In the genomic region with DNA sequence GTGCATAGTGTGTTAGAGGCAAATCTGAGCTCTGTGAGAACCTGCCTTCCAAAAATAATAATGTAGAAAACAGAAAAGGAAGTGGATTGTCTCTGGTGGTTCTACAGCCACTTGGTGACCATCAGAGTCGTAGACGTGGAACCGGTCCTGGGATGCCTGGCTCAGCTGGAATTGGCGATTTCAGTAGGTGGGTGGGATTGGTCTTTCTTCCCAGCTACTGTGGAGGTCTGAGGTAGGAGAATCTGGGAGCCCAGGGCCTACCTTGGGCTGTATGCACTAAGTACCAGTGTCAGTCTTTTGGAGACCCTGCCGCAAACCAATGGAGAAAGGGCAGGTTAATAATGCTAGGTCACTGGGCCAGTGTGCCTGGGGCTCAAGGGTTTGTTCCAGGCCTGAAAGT, we compare ENCODE assay signal across 12 mouse cellular contexts. TPM values are rescaled to one million over a fixed set of nuclear protein-coding genes. Genes with fewer than 3 reads are reported as not detected.
DNase-seq lines count a peak whose midpoint lies in the region; ATAC-seq and TF ChIP-seq lines count a peak whose summit lies in the region.
"Had no signal": no experiment of that assay in that cellular context is flagged by ENCODE, and none has a peak within 500 bp of the region (broad histone marks: within the 10 kb centered on the region; RNA-seq: fewer than 3 reads in every experiment).

No protein-coding gene starts in this region.

- peak; percentile 90 for DNase-seq in heart, adult 11 months
- no peak for DNase-seq in heart, postnatal 4 days
- DNase-seq in testis, postnatal 14 days (ENCODE audit: low spot score) = no peak
- DNase-seq in thymus, adult 2 months = no peak
- no peak for DNase-seq in layer of hippocampus, adult 8-10 months (ENCODE audit: low spot score in 2 of 2)
- no peak for DNase-seq in liver, postnatal 0 days
- DNase-seq: liver had no signal

- no peak for ATAC-seq in limb, embryonic 13.5 days (ENCODE audit: low FRiP score, low read depth)
- ATAC-seq in liver, postnatal 0 days = no peak

- H3K4me2 ChIP-seq in limb, embryonic 13.5 days (replicated peaks) = peak overlapping the region; percentile 90
- H3K4me2 ChIP-seq in liver, postnatal 0 days (ENCODE audit: low read depth, low read length) = no peak overlapping the region

- H3K9ac ChIP-seq in limb, embryonic 13.5 days = no peak overlapping the region
- H3K9ac ChIP-seq in liver, postnatal 0 days (replicated peaks) = no peak overlapping the region

- H3K27me3 ChIP-seq in testis, adult 2 months (ENCODE audit: control insufficient read depth, insufficient read depth, low read length) = no peaks in the 10 kb centered on the region
- H3K27me3 ChIP-seq in limb, embryonic 13.5 days = peaks cover 27% of the 10 kb centered on the region
- H3K27me3 ChIP-seq in thymus, adult 2 months (ENCODE audit: control insufficient read depth, insufficient read depth, low read length) = peaks cover 9% of the 10 kb centered on the region; the same call in 1 of the 2 replicates
- H3K27me3 ChIP-seq in liver, postnatal 0 days (ENCODE audit: insufficient read depth, low read length) = peaks cover 51% of the 10 kb centered on the region

- no peak for TF ChIP-seq POLR2A in testis, adult 2 months (IDR thresholded peaks at IDR 0.05; ENCODE audit: control insufficient read depth, low read depth, low read length)
- no peak for TF ChIP-seq POLR2A in thymus, adult 2 months (IDR thresholded peaks at IDR 0.05; ENCODE audit: control insufficient read depth, extremely low read depth, insufficient read depth, low read length, poor library complexity)

- H3K4me3 ChIP-seq in testis, adult 2 months (ENCODE audit: control insufficient read depth, low read depth, low read length) = peak overlapping the region; percentile 90; the same call in 1 of the 2 replicates
- H3K4me3 ChIP-seq in limb, embryonic 13.5 days = peak overlapping the region; percentile 60
- no peak overlapping the region for H3K4me3 ChIP-seq in thymus, adult 2 months (ENCODE audit: control insufficient read depth, insufficient read depth, low read length)
- no peak overlapping the region for H3K4me3 ChIP-seq in liver, postnatal 0 days (ENCODE audit: low read depth, low read length)
- H3K4me3 ChIP-seq: megakaryocyte, embryonic 14.5 days had no signal

- no peaks in the 10 kb centered on the region for H3K9me3 ChIP-seq in limb, embryonic 13.5 days
- no peaks in the 10 kb centered on the region for H3K9me3 ChIP-seq in liver, postnatal 0 days (ENCODE audit: low read length)
- H3K9me3 ChIP-seq: megakaryocyte, embryonic 14.5 days had no signal

- H3K4me1 ChIP-seq in testis, adult 2 months (ENCODE audit: control insufficient read depth, insufficient read depth, low read length) = peaks cover 22% of the 10 kb centered on the region
- H3K4me1 ChIP-seq in limb, embryonic 13.5 days = peaks cover 29% of the 10 kb centered on the region
- peaks cover 20% of the 10 kb centered on the region for H3K4me1 ChIP-seq in thymus, adult 2 months (replicated peaks; ENCODE audit: control insufficient read depth, insufficient read depth, low read length)
- H3K4me1 ChIP-seq in liver, postnatal 0 days (ENCODE audit: insufficient read depth) = peaks cover 16% of the 10 kb centered on the region

- WGBS in limb, embryonic 13.5 days = 82% methylated on average over 5 of the region's 5 CpGs
- WGBS in thymus, adult 2 months = 96% methylated on average over 5 of the region's 5 CpGs
- WGBS in liver, postnatal 0 days (ENCODE audit: insufficient replicate concordance) = 83% methylated on average over 5 of the region's 5 CpGs

- no peak overlapping the region for H3K27ac ChIP-seq in testis, adult 2 months (ENCODE audit: control insufficient read depth, insufficient read depth, low read depth, low read length)
- H3K27ac ChIP-seq in limb, embryonic 13.5 days = no peak overlapping the region
- no peak overlapping the region for H3K27ac ChIP-seq in thymus, adult 2 months (ENCODE audit: control insufficient read depth, insufficient read depth, low read length)
- no peak overlapping the region for H3K27ac ChIP-seq in liver, postnatal 0 days (ENCODE audit: low read depth)

- no peaks in the 10 kb centered on the region for H3K36me3 ChIP-seq in testis, adult 2 months (ENCODE audit: control insufficient read depth, insufficient read depth, low read length)
- H3K36me3 ChIP-seq in limb, embryonic 13.5 days = peaks cover 30% of the 10 kb centered on the region
- peaks cover 25% of the 10 kb centered on the region for H3K36me3 ChIP-seq in thymus, adult 2 months (ENCODE audit: control insufficient read depth, insufficient read depth, low read length)
- peaks cover 10% of the 10 kb centered on the region; the same call in 1 of the 2 replicates for H3K36me3 ChIP-seq in liver, postnatal 0 days (replicated peaks; ENCODE audit: insufficient read depth, low read length)

- TF ChIP-seq CTCF in testis, adult 2 months (IDR thresholded peaks at IDR 0.05; ENCODE audit: control insufficient read depth, insufficient read depth, insufficient replicate concordance, low read depth, low read length) = no peak
- TF ChIP-seq CTCF in thymus, adult 2 months (IDR thresholded peaks at IDR 0.05; ENCODE audit: borderline replicate concordance, control insufficient read depth, extremely low read depth, insufficient read depth, low read length, poor library complexity) = no peak
- no peak for TF ChIP-seq CTCF in liver, postnatal 0 days (IDR thresholded peaks at IDR 0.05; ENCODE audit: low read depth)

- no peak for TF ChIP-seq EP300 in liver, postnatal 0 days (IDR thresholded peaks at IDR 0.05; ENCODE audit: low read depth)

RNA-seq across cellular contexts. Expression of a gene that starts 2.0 kb away (rescaled TPM):
- total RNA-seq in heart, postnatal 4 days (2021) = 1 to 10 TPM; 1.4 to 1.5 TPM
- polyA plus RNA-seq in testis, adult 2 months (2012; rRNA removed) = 35.6 and 42.9 TPM in 2 replicates
- 5.2 and 6.3 TPM in 2 replicates for polyA plus RNA-seq in limb, embryonic 13.5 days (2015; fragmentation: Nextera tagmentation; extraction: Ambion mirVana)
- 3.6 and 5.0 TPM in 2 replicates for polyA plus RNA-seq in thymus, adult 2 months (2012; rRNA removed)
- 10 to 100 TPM; 42.4 to 49.6 (median 45.8) TPM for total RNA-seq in layer of hippocampus, adult 8-10 months (2022)
- polyA plus RNA-seq in liver, postnatal 0 days (2015; fragmentation: Nextera tagmentation; extraction: Ambion mirVana) = 0.39 and 0.55 TPM in 2 replicates

RNA-seq across cellular contexts. Expression of a gene that starts 5.8 kb away (rescaled TPM):
- total RNA-seq in heart, postnatal 4 days (2021) = under 1 TPM in 1 of 2 experiments, not detected in 1; 0.23 TPM
- 0.08 and 0.10 TPM in 2 replicates for polyA plus RNA-seq in testis, adult 2 months (2012; rRNA removed)
- not detected in 2 replicates for polyA plus RNA-seq in limb, embryonic 13.5 days (2015; fragmentation: Nextera tagmentation; extraction: Ambion mirVana)
- 0.12 TPM in 1 of 2 replicates, not detected in the other for polyA plus RNA-seq in thymus, adult 2 months (2012; rRNA removed)
- 1 to 10 TPM in 1 of 4 experiments, under 1 TPM in 2, not detected in 1; 0.60 to 1.5 (median 0.91) TPM for total RNA-seq in layer of hippocampus, adult 8-10 months (2022)
- not detected in 2 replicates for polyA plus RNA-seq in liver, postnatal 0 days (2015; fragmentation: Nextera tagmentation; extraction: Ambion mirVana)
- total RNA-seq: common myeloid progenitor, adult 5-6 weeks had no signal
- polyA plus RNA-seq: heart, embryonic 14.5 days had no signal

RNA-seq across cellular contexts. Expression of a gene that starts 10.8 kb away (rescaled TPM):
- 10 to 100 TPM; 27.3 to 32.3 TPM for total RNA-seq in heart, postnatal 4 days (2021)
- 4.9 and 5.4 TPM in 2 replicates for polyA plus RNA-seq in testis, adult 2 months (2012; rRNA removed)
- 26.3 and 26.9 TPM in 2 replicates for polyA plus RNA-seq in limb, embryonic 13.5 days (2015; fragmentation: Nextera tagmentation; extraction: Ambion mirVana)
- polyA plus RNA-seq in thymus, adult 2 months (2012; rRNA removed) = 67.2 and 76.3 TPM in 2 replicates
- total RNA-seq in layer of hippocampus, adult 8-10 months (2022) = 10 to 100 TPM; 47.6 to 49.2 (median 47.9) TPM
- polyA plus RNA-seq in liver, postnatal 0 days (2015; fragmentation: Nextera tagmentation; extraction: Ambion mirVana) = 6.3 and 8.8 TPM in 2 replicates

RNA-seq across cellular contexts. Expression of a gene that starts 30.3 kb away (rescaled TPM):
- not detected for total RNA-seq in heart, postnatal 4 days (2021)
- polyA plus RNA-seq in testis, adult 2 months (2012; rRNA removed) = 2.1 and 2.3 TPM in 2 replicates
- 3.5 and 4.1 TPM in 2 replicates for polyA plus RNA-seq in limb, embryonic 13.5 days (2015; fragmentation: Nextera tagmentation; extraction: Ambion mirVana)
- 0.51 and 0.69 TPM in 2 replicates for polyA plus RNA-seq in thymus, adult 2 months (2012; rRNA removed)
- not detected for total RNA-seq in layer of hippocampus, adult 8-10 months (2022)
- 61.0 and 84.0 TPM in 2 replicates for polyA plus RNA-seq in liver, postnatal 0 days (2015; fragmentation: Nextera tagmentation; extraction: Ambion mirVana)
- polyA plus RNA-seq: heart, embryonic 14.5 days had no signal

RNA-seq across cellular contexts. Expression of a gene that starts 31.1 kb away (rescaled TPM):
- total RNA-seq in heart, postnatal 4 days (2021) = 10 to 100 TPM; 57.3 to 62.5 TPM
- polyA plus RNA-seq in testis, adult 2 months (2012; rRNA removed) = 196 and 222 TPM in 2 replicates
- polyA plus RNA-seq in limb, embryonic 13.5 days (2015; fragmentation: Nextera tagmentation; extraction: Ambion mirVana) = 33.6 and 37.8 TPM in 2 replicates
- polyA plus RNA-seq in thymus, adult 2 months (2012; rRNA removed) = 150 and 189 TPM in 2 replicates
- 100 to 1,000 TPM; 100 to 113 (median 109) TPM for total RNA-seq in layer of hippocampus, adult 8-10 months (2022)
- 6.9 and 7.1 TPM in 2 replicates for polyA plus RNA-seq in liver, postnatal 0 days (2015; fragmentation: Nextera tagmentation; extraction: Ambion mirVana)

Comparison
In these comparisons a context has a peak if more than half of its experiments do, and no peak if none do; other contexts are left out.
1. H3K4me3 ChIP-seq: peak in testis, adult 2 months (single experiment) and limb, embryonic 13.5 days (single experiment); none in thymus, adult 2 months (single experiment) and liver, postnatal 0 days (single experiment).